Mouse (Mus musculus): ENCODE data around the gene Madcam1.

DNA sequence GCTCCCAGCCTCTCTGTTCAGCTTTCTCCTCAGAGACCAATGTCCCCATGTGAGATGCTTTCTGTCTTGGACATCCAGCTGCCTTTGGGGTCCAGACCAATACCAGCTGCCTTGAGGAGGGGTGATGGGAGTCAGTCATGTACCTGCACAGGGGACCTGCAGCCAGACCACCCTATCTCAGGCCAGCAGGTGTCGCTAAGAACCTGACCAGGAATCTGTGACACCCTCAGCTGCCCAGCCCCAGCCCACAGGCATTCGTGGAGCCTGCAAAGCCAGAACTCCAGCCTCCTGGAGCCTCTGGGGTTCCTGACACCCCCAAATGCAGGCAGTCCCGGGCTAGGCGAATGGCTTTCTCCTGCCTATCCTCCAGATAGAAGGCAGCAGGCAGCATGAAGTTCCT lies 5.5 kb upstream of the Madcam1 start:
- TF ChIP-seq EP300 (IDR thresholded peaks at IDR 0.05; ENCODE audit: low read length) (no peak), ZKSCAN1 (IDR thresholded peaks at IDR 0.05; ENCODE audit: borderline replicate concordance, low read depth, low read length) (no peak), ZNF384 (IDR thresholded peaks at IDR 0.05; ENCODE audit: low read depth, low read length) (no peak), POLR2A (IDR thresholded peaks at IDR 0.05; ENCODE audit: low read depth, low read length) (no peak), MAFK (IDR thresholded peaks at IDR 0.05; ENCODE audit: insufficient replicate concordance, low read length) (no peak), CTCF (conservative IDR thresholded peaks at IDR 0.05 in 1 of 2, IDR thresholded peaks at IDR 0.05 in 1 of 2; ENCODE audit: low read depth in 2 of 2, low read length in 2 of 2) (peak; percentile 37 to 86; a peak in 2 of 4 replicates), CHD2 (IDR thresholded peaks at IDR 0.05; ENCODE audit: low read length) (no peak), PAX5 (IDR thresholded peaks at IDR 0.05; ENCODE audit: low read length) (no peak), POLR2AphosphoS2 (IDR thresholded peaks at IDR 0.05; ENCODE audit: low read depth, low read length) (no peak), USF1 (IDR thresholded peaks at IDR 0.05; ENCODE audit: low read depth, low read length) (no peak)
